Mouse (Mus musculus): ENCODE data around the gene Vldlr.
A peak's percentile ranks its signal among the peaks of the same experiment; 100 is the strongest.

Vldlr gene

DNA sequence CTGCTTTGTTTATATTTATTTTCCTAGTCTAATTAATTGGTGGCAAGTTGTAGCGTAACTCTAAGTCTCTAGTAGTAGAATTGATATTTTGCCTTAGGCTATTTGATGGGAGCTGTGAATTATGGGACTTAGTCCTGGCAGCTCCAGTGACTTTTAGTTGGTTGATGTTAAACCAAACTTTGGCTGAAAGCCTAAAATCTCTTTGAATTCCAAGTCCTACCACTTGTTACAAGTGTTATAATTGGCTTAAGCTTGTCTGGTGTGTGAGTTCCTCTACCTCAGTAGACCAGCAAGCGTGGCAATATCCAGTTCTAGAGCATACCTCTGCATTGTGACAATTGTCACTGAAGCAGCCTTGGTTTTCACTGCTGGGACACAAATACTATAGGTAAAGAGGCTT is 17.1 kb downstream of the Vldlr start:
- ATAC-seq (ENCODE audit: low TSS enrichment), result no peak

- peak; percentile 69; the same call in 1 of the 2 replicates for ATAC-seq (ENCODE audit: low TSS enrichment)
These were observed 23.6 kb downstream of the Vldlr start for GRCm38 (mm10) chr19:27239913-27240312.

GRCm38 (mm10) chr19:27243527-27243926 is 27.2 kb downstream of the Vldlr start:
- no peak for ATAC-seq (ENCODE audit: low TSS enrichment)

DNA sequence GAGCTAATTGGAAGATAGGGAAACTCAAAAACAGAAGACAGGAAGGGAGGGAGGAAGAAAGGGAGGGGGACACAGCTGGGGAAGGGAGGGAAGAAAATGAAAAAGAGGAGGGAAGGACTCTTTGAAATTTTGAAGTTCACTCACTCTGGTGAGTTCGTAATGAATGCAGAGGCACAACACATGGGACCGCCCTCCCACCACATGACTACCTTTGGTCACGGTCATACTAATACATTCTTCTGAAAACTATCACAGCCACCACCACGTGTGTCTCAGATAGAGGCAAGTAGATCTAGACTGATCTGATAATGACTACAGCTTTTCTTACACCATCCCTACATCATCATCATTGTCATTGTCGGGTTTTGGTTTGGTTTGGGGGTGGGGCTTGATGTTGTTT is 38.5 kb downstream of the Vldlr start:
- ATAC-seq (ENCODE audit: low TSS enrichment), result no peak

GRCm38 (mm10) chr19:27255678-27256077 is 39.4 kb downstream of the Vldlr start:
- ATAC-seq (ENCODE audit: low TSS enrichment), result no peak

- ATAC-seq (ENCODE audit: low TSS enrichment), result peak; percentile 89
These were observed 43.8 kb downstream of the Vldlr start for GRCm38 (mm10) chr19:27260102-27260501.

GRCm38 (mm10) chr19:27260621-27261278 is 44.5 kb downstream of the Vldlr start:
- peak; percentile 56 for ATAC-seq (ENCODE audit: low TSS enrichment)

GRCm38 (mm10) chr19:27262141-27262540 is 45.9 kb downstream of the Vldlr start:
- ATAC-seq (ENCODE audit: low TSS enrichment), result no peak

- peak; percentile 90 for ATAC-seq (ENCODE audit: low TSS enrichment)
These were observed 57.1 kb downstream of the Vldlr start for GRCm38 (mm10) chr19:27273385-27273784.

- no peak for ATAC-seq (ENCODE audit: low TSS enrichment)
These were observed 58.1 kb downstream of the Vldlr start for GRCm38 (mm10) chr19:27274382-27274781.

DNA sequence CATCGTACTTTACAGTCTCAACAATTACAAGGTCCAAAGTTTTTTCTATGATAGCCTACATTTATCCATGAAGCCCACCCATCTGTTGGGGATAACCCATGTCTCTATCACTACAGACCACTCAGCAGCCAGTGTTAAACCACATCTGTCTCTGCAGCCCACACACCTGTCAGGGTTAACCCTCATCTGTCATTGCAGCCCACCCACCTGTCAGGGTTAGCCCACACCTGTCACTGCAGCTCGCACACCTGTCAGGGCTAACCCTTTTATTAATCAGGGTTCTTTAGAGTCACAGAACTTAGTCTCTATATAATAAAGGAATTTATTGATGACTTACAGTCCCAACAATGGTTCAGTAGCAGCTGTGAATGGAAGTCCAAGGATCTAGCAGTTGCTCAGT is 62.9 kb downstream of the Vldlr start:
- ATAC-seq (ENCODE audit: low TSS enrichment), result no peak

All from frontal cortex, adult (tissue).